Mouse (Mus musculus) cerebellum, adult 2 months (tissue): Measurements from ENCODE around the gene Setd5. TPM values are rescaled to one million over a fixed set of nuclear protein-coding genes. Genes with fewer than 3 reads are reported as not detected.
A peak's percentile ranks its signal among the peaks of the same experiment; 100 is the strongest.

ENCODE experiments used
- DNase-seq, 2 experiments: peaks; one replicate each; pipeline ENCODE4 v3.0.0; 2021
- H3K27ac ChIP-seq: fragments of 200-500 bp; 2 replicates; pipeline ENCODE4 v1.5.1; 2012; ENCODE audit warnings: low read length, control low read depth, inconsistent platforms; ENCODE audit not compliant: insufficient read depth
- H3K27me3 ChIP-seq: fragments of 200-500 bp; 2 replicates; pipeline ENCODE4 v1.6.1; 2012; ENCODE audit warnings: inconsistent platforms, mild to moderate bottlenecking, low read length, moderate library complexity; ENCODE audit not compliant: control insufficient read depth, insufficient read depth
- H3K4me1 ChIP-seq: fragments of 200-500 bp; 2 replicates; pipeline ENCODE4 v1.6.1; 2011; ENCODE audit warnings: low read length; ENCODE audit not compliant: control insufficient read depth, insufficient read depth
- H3K4me3 ChIP-seq: fragments of 200-500 bp; replicated peaks from 2 replicates; pipeline ENCODE3; 2011; ENCODE audit warnings: mild to moderate bottlenecking, low read depth, low read length, control low read depth; ENCODE audit not compliant: insufficient read depth
- CTCF ChIP-seq: fragments of 200-500 bp; IDR thresholded peaks from 2 replicates; pipeline ENCODE4 v1.5.1; 2011; ENCODE audit warnings: low read depth, mild to moderate bottlenecking, control low read depth, low read length, moderate library complexity, borderline replicate concordance; ENCODE audit not compliant: insufficient read depth
- POLR2A ChIP-seq: fragments of 200-500 bp; IDR thresholded peaks from 2 replicates; pipeline ENCODE4 v1.6.1; 2011; ENCODE audit warnings: low read length, control low read depth, borderline replicate concordance; ENCODE audit not compliant: insufficient read depth
- WGBS: fragments of 180-500 bp; shearing (Covaris S2); methylation state at CpG from one replicate; pipeline ENCODE4 v1.1.7; 2018; 5-methylcytosine and 5-hydroxymethylcytosine counted together
- polyA plus RNA-seq: library from polyadenylated mRNA; depleted of rRNA; stranded (reverse); fragments of >200 nt; gene quantifications from 2 replicates; pipeline ENCODE4 v1.2.3, GENCODE M21; 2012

Gene Setd5
- polyA plus RNA-seq, 1 experiment, result 58.9 TPM

DNA sequence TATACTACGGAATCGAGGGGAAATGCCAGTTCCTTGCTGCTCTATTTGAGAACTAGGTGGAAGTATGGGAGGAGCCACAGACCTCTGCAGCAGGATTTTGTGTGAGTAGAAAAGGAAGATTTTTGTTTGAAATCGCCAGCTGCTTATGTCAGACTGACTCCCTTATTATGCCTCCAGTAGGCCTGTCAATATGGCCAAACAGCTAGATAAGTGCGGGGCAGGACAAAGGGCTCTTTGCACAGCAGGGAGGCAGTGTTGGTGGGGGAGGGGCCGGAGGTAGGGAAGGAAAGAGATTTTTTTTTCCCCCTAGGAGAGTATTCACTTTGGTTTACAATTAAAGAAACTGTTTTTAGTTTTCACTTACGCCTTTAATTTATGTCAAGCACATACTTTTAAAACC is 5.1 kb downstream of the Setd5 start:
- peak in 1 of 2 experiments; percentile 31 for DNase-seq
- no peak overlapping the region for H3K27ac ChIP-seq

DNA sequence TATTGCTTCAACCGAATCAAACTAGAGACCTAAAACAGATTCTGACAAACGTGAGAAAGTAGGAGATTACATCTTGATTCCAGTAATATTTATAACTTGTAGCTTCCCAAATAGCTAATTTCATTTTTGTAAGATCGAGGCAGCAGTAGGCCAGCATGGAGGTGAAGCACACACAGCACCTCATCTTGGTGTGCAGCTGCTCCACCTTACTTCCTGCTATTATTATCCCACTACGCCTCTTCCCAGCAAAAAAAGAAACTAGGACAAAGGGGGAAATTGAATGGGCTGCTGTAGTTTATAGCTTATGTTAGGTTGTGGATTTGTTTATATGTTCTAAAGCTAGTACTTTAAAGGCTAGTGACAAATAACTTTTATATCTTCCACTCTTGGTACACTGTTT is 7.4 kb downstream of the Setd5 start:
- WGBS, result 16% methylated on average over 4 of the region's 4 CpGs
- DNase-seq, result peak in 1 of 2 experiments; percentile 22
- TF ChIP-seq CTCF, result no peak
- TF ChIP-seq POLR2A, result no peak
- H3K27ac ChIP-seq, result no peak overlapping the region
- H3K27me3 ChIP-seq, result no peaks in the 10 kb centered on the region
- no peak overlapping the region for H3K4me3 ChIP-seq
- peaks cover 9% of the 10 kb centered on the region; the same call in 1 of the 2 replicates for H3K4me1 ChIP-seq

More for the DNA sequence above, 5.1 kb downstream of the Setd5 start:
- TF ChIP-seq POLR2A (no peak), CTCF (no peak)
- H3K27me3 ChIP-seq, result no peaks in the 10 kb centered on the region
- H3K4me1 ChIP-seq, result peaks cover 9% of the 10 kb centered on the region; the same call in 1 of the 2 replicates
- WGBS, result 16% methylated on average over 6 of the region's 6 CpGs
- no peak overlapping the region for H3K4me3 ChIP-seq

DNA sequence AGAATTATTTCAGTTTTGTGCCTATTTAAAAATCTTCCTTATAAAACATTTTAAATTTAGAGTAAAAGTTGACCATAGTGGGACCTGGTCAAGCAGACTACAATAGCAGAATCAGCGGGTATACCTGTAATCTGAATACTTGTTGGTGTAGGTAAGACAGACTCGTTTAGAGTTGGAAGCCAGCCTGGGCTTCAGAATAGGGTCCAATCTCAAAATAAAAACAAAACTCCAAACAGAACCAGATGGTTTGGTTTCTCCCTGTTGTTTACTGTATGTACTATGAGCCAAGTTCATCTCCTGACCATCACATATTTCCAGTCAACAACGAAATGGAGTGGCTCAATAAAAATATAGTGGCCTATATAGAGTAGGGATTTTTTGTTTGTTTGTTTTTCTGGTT is 16.0 kb downstream of the Setd5 start:
- DNase-seq, result peak in 1 of 2 experiments; percentile 81
- H3K4me1 ChIP-seq, result peaks cover 4% of the 10 kb centered on the region; the same call in 1 of the 2 replicates
- H3K27ac ChIP-seq, result no peak overlapping the region
- 11% methylated on average over 3 of the region's 3 CpGs for WGBS
- TF ChIP-seq CTCF (no peak), POLR2A (no peak)
- no peak overlapping the region for H3K4me3 ChIP-seq
- no peaks in the 10 kb centered on the region for H3K27me3 ChIP-seq

DNA sequence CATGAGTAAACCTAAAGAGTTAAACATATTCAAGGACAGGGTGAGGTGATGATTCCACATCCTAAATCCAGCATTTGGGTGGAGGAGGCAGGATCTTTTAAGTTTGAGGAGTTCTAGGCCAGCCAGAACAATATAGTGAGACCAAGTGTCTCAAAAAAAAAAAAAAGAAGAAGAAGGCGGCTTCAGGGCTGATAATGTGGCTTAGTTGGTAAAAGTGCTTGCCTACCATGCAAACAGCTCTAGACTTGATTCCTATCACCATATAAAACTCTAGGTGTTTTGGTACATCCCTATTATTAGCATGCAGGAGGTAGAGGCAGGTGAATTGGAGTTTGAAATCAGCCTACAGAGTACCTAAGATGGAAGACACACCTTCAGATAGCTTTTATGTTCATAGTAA is 18.4 kb downstream of the Setd5 start:
- H3K27me3 ChIP-seq, result no peaks in the 10 kb centered on the region
- peaks cover 4% of the 10 kb centered on the region; the same call in 1 of the 2 replicates for H3K4me1 ChIP-seq
- no peak for TF ChIP-seq POLR2A
- no peak for TF ChIP-seq CTCF
- H3K4me3 ChIP-seq, result no peak overlapping the region
- no peak overlapping the region for H3K27ac ChIP-seq
- 97% methylated on average over 1 of the region's 1 CpGs for WGBS
- DNase-seq, result no peak

DNA sequence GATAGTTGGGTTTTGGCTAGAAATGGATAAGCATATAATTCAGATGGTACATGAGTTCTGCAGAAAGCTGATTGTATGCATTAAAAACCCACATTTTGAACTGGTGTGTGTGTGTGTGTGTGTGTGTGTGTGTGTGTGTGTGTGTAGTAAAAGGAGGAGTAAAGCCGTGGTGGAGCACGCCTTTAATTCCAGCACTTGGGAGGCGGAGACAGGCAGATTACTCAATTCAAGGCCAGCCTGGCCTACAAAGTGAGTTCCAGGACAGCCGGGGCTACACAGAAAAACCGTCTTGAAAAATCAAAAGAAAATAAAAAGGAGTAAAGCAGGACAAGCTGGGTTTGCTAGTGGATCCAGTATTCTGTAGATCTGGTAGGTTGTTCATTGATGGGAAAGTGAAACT is 20.5 kb downstream of the Setd5 start:
- no peak for TF ChIP-seq POLR2A
- TF ChIP-seq CTCF, result no peak
- no peak overlapping the region for H3K4me3 ChIP-seq
- DNase-seq, result no peak
- 80% methylated on average over 5 of the region's 5 CpGs for WGBS
- no peak overlapping the region for H3K27ac ChIP-seq
- H3K27me3 ChIP-seq, result no peaks in the 10 kb centered on the region
- H3K4me1 ChIP-seq, result peaks cover 4% of the 10 kb centered on the region; the same call in 1 of the 2 replicates

DNA sequence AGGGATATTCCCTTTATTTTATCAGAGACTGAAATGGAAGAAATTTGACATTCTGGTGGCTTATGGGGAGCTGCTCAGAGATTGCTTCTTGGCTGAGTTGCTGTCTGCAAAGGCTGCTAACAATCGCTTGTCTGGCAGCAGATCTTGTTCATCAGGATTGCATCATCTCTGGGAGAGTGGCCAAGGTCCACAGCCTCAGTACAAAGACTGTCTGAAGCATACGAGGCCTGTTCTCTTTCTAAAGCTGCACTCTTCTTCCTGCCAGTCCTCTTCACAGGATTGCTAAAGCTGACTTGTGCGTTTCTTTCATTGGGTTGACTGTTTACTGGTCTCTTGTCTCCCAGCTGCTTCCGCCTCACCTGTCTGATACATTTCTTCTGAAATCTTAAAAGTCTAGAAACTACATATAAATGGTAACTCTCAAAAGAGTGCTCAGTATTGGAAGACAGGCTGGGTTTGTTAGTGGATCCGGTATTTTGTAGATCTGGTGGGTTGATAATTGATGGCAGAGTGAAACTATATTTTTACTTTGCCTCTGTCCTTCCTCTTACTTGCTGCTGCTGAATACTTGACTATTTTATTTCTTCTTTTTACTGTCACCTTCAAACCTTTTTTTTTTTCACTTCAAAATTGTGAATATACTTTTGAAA is 22.6 kb downstream of the Setd5 start:
- no peak overlapping the region for H3K4me3 ChIP-seq
- H3K27me3 ChIP-seq, result no peaks in the 10 kb centered on the region
- H3K27ac ChIP-seq, result peak overlapping the region; percentile 6; the same call in 1 of the 2 replicates
- no peak for TF ChIP-seq CTCF
- TF ChIP-seq POLR2A, result peak; percentile 49; the same call in 1 of the 2 replicates
- 2% methylated on average over 5 of the region's 5 CpGs for WGBS
- peak; percentile 92 to 98 for DNase-seq
- H3K4me1 ChIP-seq, result no peaks in the 10 kb centered on the region; the same call in 1 of the 2 replicates

DNA sequence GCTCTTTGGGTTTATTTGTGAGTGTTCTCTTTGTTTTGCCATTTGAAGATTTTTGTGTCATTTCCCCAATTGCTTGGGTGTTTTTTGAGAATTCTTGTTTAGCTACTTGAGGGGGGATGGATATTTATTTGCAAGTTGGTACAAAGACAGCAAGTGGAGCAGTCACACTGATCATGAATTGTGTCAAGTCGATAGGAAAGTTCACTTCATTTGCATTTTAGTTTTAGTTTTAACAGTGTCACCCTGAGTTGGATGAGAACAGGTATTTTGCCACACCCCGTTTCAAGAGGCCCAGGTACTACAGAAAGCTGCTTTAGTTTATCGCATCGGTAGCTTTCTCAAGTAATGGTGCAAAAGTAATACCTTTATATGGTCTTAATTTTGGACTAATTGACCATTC is 25.4 kb downstream of the Setd5 start:
- no peak overlapping the region for H3K4me3 ChIP-seq
- H3K4me1 ChIP-seq, result no peaks in the 10 kb centered on the region; the same call in 1 of the 2 replicates
- 77% methylated on average over 4 of the region's 4 CpGs for WGBS
- H3K27ac ChIP-seq, result no peak overlapping the region
- no peak for DNase-seq
- TF ChIP-seq POLR2A, result no peak
- no peak for TF ChIP-seq CTCF
- no peaks in the 10 kb centered on the region for H3K27me3 ChIP-seq

DNA sequence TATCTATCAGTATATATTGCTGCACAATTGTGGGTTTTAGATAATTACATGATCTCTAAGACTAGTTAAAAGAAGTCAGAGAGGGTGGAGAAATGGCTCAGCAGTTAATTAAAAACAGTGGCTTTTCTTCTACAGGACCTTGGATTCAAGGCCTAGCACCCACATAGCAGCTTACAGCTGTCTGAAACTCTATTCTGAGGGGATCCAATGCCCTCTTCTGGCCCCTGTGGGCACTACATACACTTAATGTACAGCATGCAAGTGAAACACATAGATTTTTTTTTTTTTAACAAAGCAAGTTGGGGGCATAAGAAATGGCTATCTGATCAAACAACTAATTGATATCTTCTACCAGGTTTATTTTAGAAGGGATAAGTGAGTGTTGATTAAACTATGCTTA is 26.6 kb downstream of the Setd5 start:
- peak; percentile 39 to 52 for DNase-seq

DNA sequence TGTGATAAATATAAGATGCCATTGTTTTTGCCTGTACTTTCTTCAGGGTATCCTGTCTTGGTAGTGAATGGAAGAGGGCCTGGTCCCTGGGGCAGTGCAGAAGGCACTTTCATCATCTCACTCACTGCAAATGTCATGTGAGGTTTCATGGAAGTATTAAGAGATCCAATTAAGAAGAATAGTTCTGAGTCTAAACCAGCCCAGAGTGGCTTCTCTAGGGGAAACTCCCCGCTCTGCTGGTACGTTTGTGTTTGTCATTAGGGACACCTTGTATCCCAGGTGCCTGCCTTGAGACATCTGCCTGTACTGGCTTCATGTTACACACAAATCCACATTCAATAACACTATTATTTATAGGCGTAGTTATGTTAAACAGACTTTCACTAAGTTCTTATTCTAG is 32.2 kb downstream of the Setd5 start:
- Histone ChIP-seq H3K27ac (no peak overlapping the region), H3K4me3 (no peak overlapping the region), H3K4me1 (no peaks in the 10 kb centered on the region), H3K27me3 (no peaks in the 10 kb centered on the region)
- no peak for TF ChIP-seq CTCF
- TF ChIP-seq POLR2A, result no peak
- DNase-seq, result no peak
- 84% methylated on average over 3 of the region's 3 CpGs for WGBS

More for the DNA sequence above, 26.6 kb downstream of the Setd5 start:
- no peak overlapping the region for H3K4me3 ChIP-seq
- no peaks in the 10 kb centered on the region; the same call in 1 of the 2 replicates for H3K4me1 ChIP-seq
- TF ChIP-seq CTCF (peak; percentile 41; the same call in 1 of the 2 replicates), POLR2A (no peak)
- no peaks in the 10 kb centered on the region for H3K27me3 ChIP-seq
- no peak overlapping the region for H3K27ac ChIP-seq
